Mouse (Mus musculus): ENCODE results near the gene Bpifb9a. TPM values are rescaled to one million over a fixed set of nuclear protein-coding genes. Genes with fewer than 3 reads are reported as not detected.
A peak's percentile ranks its signal among the peaks of the same experiment; 100 is the strongest.
"Not testable (repeated sequence)": the region's sequence is repeated elsewhere in the genome, so short reads cannot be mapped to it uniquely, and the experiment has no call there.

The Bpifb9a gene
- polyA plus RNA-seq, 1 experiment: not detected

DNA sequence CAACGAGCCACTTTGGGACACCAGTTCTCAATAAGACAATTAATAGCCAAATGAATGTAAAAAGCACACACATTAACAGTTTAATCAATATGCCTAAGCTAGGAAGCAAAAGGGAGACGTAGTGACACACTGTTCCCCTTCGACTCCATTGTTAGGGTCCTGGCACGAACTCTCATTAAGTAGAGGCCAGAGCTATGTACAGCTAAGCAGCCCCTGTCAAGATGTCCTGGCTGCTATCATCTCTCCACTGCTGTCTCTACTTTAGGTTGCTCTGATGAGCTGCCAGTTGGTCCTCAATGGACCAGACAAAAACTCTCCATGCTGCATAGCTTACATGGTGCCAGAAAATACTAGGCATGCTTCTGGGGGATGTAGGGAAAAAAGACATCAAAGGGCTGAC, 1.9 kb upstream of the Bpifb9a start:
- WGBS: 73% methylated on average over 4 of the region's 4 CpGs
- H3K4me3 ChIP-seq (replicated peaks; ENCODE audit: insufficient read depth, low read depth, low read length): no peak overlapping the region
- no peak overlapping the region for H3K27ac ChIP-seq (ENCODE audit: insufficient read depth, low read length)
- TF ChIP-seq POLR2A (IDR thresholded peaks at IDR 0.05; ENCODE audit: borderline replicate concordance, insufficient read depth, low read length) (no peak), CTCF (IDR thresholded peaks at IDR 0.05; ENCODE audit: borderline replicate concordance, insufficient read depth, low read depth, low read length) (no peak)
- no peaks in the 10 kb centered on the region for H3K4me1 ChIP-seq (ENCODE audit: control insufficient read depth, insufficient read depth, low read length)
- DNase-seq: no peak
- H3K27me3 ChIP-seq (ENCODE audit: control insufficient read depth, insufficient read depth, low read length): no peaks in the 10 kb centered on the region

DNA sequence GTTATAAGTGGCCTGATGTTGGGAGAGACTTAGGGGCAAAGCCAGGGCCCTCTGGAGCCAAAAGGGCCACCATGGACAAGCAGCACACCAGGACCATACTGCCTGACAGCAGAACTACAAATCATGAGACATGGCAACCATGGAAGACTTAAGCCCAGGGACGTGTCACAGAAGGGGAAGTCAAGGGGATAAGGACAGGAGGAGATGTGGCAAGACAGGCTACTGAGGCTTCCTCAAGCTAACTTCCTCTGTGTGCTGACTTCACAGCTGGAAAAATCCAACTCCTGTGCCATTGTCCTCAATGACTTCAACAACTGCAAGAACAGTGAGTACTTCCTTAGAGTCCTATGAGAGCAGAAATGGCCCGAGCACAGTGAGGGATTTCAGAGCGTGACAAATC, 6.7 kb downstream of the Bpifb9a start:
- not testable (repeated sequence) for H3K27me3 ChIP-seq (ENCODE audit: control insufficient read depth, insufficient read depth, low read length); H3K4me1 ChIP-seq (ENCODE audit: control insufficient read depth, insufficient read depth, low read length); H3K4me3 ChIP-seq (replicated peaks; ENCODE audit: insufficient read depth, low read depth, low read length); DNase-seq; H3K27ac ChIP-seq (ENCODE audit: insufficient read depth, low read length)
- WGBS: 78% methylated on average over 3 of the region's 3 CpGs

GRCm38 (mm10) chr2:154291866-154292265, 34.2 kb downstream of the Bpifb9a start:
- H3K27ac ChIP-seq (ENCODE audit: insufficient read depth, low read length); H3K4me1 ChIP-seq (ENCODE audit: control insufficient read depth, insufficient read depth, low read length); H3K27me3 ChIP-seq (ENCODE audit: control insufficient read depth, insufficient read depth, low read length); H3K4me3 ChIP-seq (replicated peaks; ENCODE audit: insufficient read depth, low read depth, low read length); DNase-seq: not testable (repeated sequence)
- 72% methylated on average over 3 of the region's 3 CpGs for WGBS

DNA sequence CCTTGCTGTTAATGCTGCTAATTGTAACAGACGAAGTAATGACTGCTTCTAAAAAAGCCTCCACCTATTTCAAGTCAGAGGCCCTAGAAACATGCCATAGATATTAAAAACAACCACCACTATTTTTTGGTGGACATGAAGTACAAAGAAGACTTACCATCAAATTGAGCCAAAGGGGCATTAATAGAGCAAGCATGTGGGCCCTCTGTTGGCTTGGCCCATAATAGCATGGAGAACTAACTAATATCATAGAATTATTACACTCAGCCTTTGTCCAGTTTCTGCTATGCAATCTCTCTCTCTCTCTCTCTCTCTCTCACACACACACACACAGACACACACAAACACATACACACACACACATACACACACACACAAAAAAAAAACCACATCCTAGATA, 35.2 kb downstream of the Bpifb9a start:
- H3K27me3 ChIP-seq (ENCODE audit: control insufficient read depth, insufficient read depth, low read length): no peaks in the 10 kb centered on the region
- DNase-seq: no peak
- WGBS: 95% methylated on average over 1 of the region's 1 CpGs
- H3K4me3 ChIP-seq (replicated peaks; ENCODE audit: insufficient read depth, low read depth, low read length): no peak overlapping the region
- H3K27ac ChIP-seq (ENCODE audit: insufficient read depth, low read length): no peak overlapping the region
- no peaks in the 10 kb centered on the region for H3K4me1 ChIP-seq (ENCODE audit: control insufficient read depth, insufficient read depth, low read length)
- no peak for TF ChIP-seq POLR2A (IDR thresholded peaks at IDR 0.05; ENCODE audit: borderline replicate concordance, insufficient read depth, low read length)
- no peak for TF ChIP-seq CTCF (IDR thresholded peaks at IDR 0.05; ENCODE audit: borderline replicate concordance, insufficient read depth, low read depth, low read length)

DNA sequence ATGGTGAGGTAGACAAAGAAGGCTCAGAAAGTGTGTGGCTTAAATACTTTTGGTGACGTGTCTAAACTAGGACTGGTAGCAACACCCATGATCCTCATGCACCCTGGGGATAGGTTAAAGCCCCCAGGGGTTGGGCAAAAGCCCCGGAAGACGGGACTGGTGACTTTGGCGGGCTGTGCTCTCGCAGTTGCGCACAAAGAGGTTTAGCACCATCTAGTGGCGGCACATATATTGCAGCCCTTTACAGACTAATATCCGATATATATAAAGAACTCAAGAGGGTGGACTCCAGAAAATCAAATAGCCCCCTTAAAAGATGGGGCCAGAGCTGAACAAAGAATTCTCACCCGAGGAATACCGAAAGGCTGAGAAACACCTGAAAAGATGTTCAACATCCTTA, 37.1 kb downstream of the Bpifb9a start:
- not testable (repeated sequence) for H3K27me3 ChIP-seq (ENCODE audit: control insufficient read depth, insufficient read depth, low read length); H3K27ac ChIP-seq (ENCODE audit: insufficient read depth, low read length); H3K4me1 ChIP-seq (ENCODE audit: control insufficient read depth, insufficient read depth, low read length); H3K4me3 ChIP-seq (replicated peaks; ENCODE audit: insufficient read depth, low read depth, low read length)
- peak; percentile 54 for TF ChIP-seq CTCF (IDR thresholded peaks at IDR 0.05; ENCODE audit: borderline replicate concordance, insufficient read depth, low read depth, low read length)
- DNase-seq: peak; percentile 4 to 45
- 3% methylated on average over 10 of the region's 10 CpGs for WGBS

GRCm38 (mm10) chr2:154300496-154300895, 42.8 kb downstream of the Bpifb9a start:
- 25% methylated on average over 1 of the region's 1 CpGs for WGBS
- TF ChIP-seq CTCF (IDR thresholded peaks at IDR 0.05; ENCODE audit: borderline replicate concordance, insufficient read depth, low read depth, low read length) (peak; percentile 60; the same call in 1 of the 2 replicates), POLR2A (IDR thresholded peaks at IDR 0.05; ENCODE audit: borderline replicate concordance, insufficient read depth, low read length) (no peak)
- peak; percentile 21 to 33 for DNase-seq

GRCm38 (mm10) chr2:154301763-154302162, 44.1 kb downstream of the Bpifb9a start:
- no peak overlapping the region for H3K27ac ChIP-seq (ENCODE audit: insufficient read depth, low read length)
- H3K27me3 ChIP-seq (ENCODE audit: control insufficient read depth, insufficient read depth, low read length): no peaks in the 10 kb centered on the region
- 89% methylated on average over 3 of the region's 3 CpGs for WGBS
- H3K4me3 ChIP-seq (replicated peaks; ENCODE audit: insufficient read depth, low read depth, low read length): no peak overlapping the region
- no peaks in the 10 kb centered on the region for H3K4me1 ChIP-seq (ENCODE audit: control insufficient read depth, insufficient read depth, low read length)
- TF ChIP-seq CTCF (IDR thresholded peaks at IDR 0.05; ENCODE audit: borderline replicate concordance, insufficient read depth, low read depth, low read length) (no peak), POLR2A (IDR thresholded peaks at IDR 0.05; ENCODE audit: borderline replicate concordance, insufficient read depth, low read length) (no peak)
- DNase-seq: no peak

More at GRCm38 (mm10) chr2:154300496-154300895, 42.8 kb downstream of the Bpifb9a start:
- H3K4me3 ChIP-seq (replicated peaks; ENCODE audit: insufficient read depth, low read depth, low read length): no peak overlapping the region
- H3K4me1 ChIP-seq (ENCODE audit: control insufficient read depth, insufficient read depth, low read length): no peaks in the 10 kb centered on the region
- H3K27ac ChIP-seq (ENCODE audit: insufficient read depth, low read length): no peak overlapping the region
- no peaks in the 10 kb centered on the region for H3K27me3 ChIP-seq (ENCODE audit: control insufficient read depth, insufficient read depth, low read length)

DNA sequence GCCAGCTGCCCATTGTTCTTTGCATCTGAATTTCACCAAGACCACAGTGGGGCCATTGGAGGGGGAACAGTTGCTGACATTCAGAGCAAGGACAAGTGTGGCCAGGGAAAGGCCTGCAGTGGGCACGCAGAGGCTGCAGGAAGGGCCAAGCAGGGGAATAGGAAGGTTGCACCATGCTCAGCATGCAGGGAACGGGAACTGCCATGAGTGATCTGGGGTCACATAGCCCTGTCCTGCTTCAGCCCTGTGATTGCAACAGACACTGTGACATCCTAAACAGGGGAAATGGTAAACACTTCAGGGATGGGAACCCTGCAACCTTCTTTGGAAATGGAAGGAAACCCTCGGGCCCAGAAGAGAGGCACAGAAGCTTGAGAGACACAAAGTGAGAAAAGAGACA, 47.0 kb downstream of the Bpifb9a start:
- not testable (repeated sequence) for H3K27ac ChIP-seq (ENCODE audit: insufficient read depth, low read length); H3K27me3 ChIP-seq (ENCODE audit: control insufficient read depth, insufficient read depth, low read length); H3K4me3 ChIP-seq (replicated peaks; ENCODE audit: insufficient read depth, low read depth, low read length); H3K4me1 ChIP-seq (ENCODE audit: control insufficient read depth, insufficient read depth, low read length); DNase-seq
- WGBS: 88% methylated on average over 1 of the region's 3 CpGs

- not testable (repeated sequence) for DNase-seq; H3K27me3 ChIP-seq (ENCODE audit: control insufficient read depth, insufficient read depth, low read length); H3K27ac ChIP-seq (ENCODE audit: insufficient read depth, low read length); H3K4me3 ChIP-seq (replicated peaks; ENCODE audit: insufficient read depth, low read depth, low read length); H3K4me1 ChIP-seq (ENCODE audit: control insufficient read depth, insufficient read depth, low read length)
- WGBS: 86% methylated on average over 4 of the region's 4 CpGs
These were observed 49.3 kb downstream of the Bpifb9a start, which contains the start of gene Bpifb9b for GRCm38 (mm10) chr2:154306927-154307326. Bpifb9b (plus strand) TSS chr2:154307227.

DNA sequence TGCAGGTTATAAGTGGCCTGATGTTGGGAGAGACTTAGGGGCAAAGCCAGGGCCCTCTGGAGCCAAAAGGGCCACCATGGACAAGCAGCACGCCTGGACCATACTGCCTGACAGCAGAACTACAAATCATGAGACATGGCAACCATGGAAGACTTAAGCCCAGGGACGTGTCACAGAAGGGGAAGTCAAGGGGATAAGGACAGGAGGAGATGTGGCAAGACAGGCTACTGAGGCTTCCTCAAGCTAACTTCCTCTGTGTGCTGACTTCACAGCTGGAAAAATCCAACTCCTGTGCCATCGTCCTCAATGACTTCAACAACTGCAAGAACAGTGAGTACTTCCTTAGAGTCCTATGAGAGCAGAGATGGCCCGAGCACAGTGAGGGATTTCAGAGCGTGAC, 56.1 kb downstream of the Bpifb9a start:
- not testable (repeated sequence) for DNase-seq; H3K4me3 ChIP-seq (replicated peaks; ENCODE audit: insufficient read depth, low read depth, low read length); H3K27me3 ChIP-seq (ENCODE audit: control insufficient read depth, insufficient read depth, low read length); H3K27ac ChIP-seq (ENCODE audit: insufficient read depth, low read length); H3K4me1 ChIP-seq (ENCODE audit: control insufficient read depth, insufficient read depth, low read length)
- 78% methylated on average over 5 of the region's 5 CpGs for WGBS

Data from cerebellum, adult 2 months (tissue).